Mouse (Mus musculus) bone marrow macrophage, adult 2 months (primary cell): ENCODE results near the gene Map6d1.

ENCODE experiments used
- CTCF ChIP-seq: IDR thresholded peaks from 2 replicates; pipeline ENCODE4 v1.5.1; 2012; ENCODE audit warnings: low read depth, mild to moderate bottlenecking, low read length, moderate library complexity
- POLR2A ChIP-seq: IDR thresholded peaks from 2 replicates; pipeline ENCODE4 v1.6.1; 2012; ENCODE audit warnings: mild to moderate bottlenecking, low read depth, low read length, borderline replicate concordance

DNA sequence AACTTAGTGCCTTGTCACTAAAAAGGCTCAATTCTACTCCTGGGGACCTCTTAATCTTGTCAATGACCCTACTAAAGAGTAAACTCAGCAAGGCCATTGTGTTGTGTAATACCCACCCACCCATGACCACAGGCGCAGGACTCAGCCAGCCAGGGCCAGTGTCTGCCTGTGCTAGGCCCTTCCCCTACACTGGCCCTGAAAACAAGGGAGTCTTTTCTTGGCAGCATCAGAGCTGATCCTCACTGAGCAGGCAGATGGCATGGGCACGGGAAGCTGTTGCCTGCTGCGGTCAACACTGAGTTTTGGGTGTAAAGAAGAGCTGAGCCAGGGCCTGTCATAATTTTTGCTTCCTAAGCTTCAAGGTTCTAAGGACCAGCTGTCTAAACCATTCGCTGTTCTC lies 3.7 kb downstream of the Map6d1 start:
- TF ChIP-seq CTCF (no peak), POLR2A (no peak)
